Mouse (Mus musculus): ENCODE results near the gene P2rx1.

DNA sequence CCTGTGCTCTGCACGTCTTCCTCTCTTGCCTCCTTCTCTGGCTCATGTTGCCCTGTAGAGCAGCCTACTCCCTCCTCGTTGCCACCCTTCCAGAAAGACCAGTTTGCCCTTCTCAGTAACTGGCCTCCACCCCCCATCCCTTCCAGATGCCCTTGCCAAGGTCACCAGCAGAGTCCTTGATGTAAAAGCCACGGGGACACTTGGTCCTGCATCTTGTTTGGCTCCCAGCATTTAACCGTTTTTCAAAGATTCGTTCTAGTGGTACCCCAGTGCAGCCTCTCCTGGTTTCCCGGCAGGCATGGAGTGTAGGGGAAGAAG is 17.2 kb downstream of the P2rx1 start:
- TF ChIP-seq CTCF (IDR thresholded peaks at IDR 0.05; ENCODE audit: control insufficient read depth, insufficient read depth, insufficient replicate concordance, low read depth, low read length) (no peak), POLR2A (IDR thresholded peaks at IDR 0.05; ENCODE audit: control insufficient read depth, low read depth, low read length) (no peak)
